Mouse (Mus musculus): Measurements from ENCODE around the gene Gatad2a. TPM values are rescaled to one million over a fixed set of nuclear protein-coding genes. Genes with fewer than 3 reads are reported as not detected.
A peak's percentile ranks its signal among the peaks of the same experiment; 100 is the strongest.

The Gatad2a gene
- polyA plus RNA-seq, 1 experiment from 2014 or later, result 78.8 TPM

GRCm38 (mm10) chr8:69933811-69934210 lies 62.4 kb downstream of the Gatad2a start:
- Histone ChIP-seq H3K27ac (replicated peaks; ENCODE audit: low read depth, low read length) (no peak overlapping the region), H3K4me1 (ENCODE audit: control insufficient read depth, insufficient read depth, low read length) (no peaks in the 10 kb centered on the region), H3K27me3 (ENCODE audit: control insufficient read depth, insufficient read depth, low read length) (no peaks in the 10 kb centered on the region), H3K9ac (replicated peaks; ENCODE audit: low read length) (no peak overlapping the region), H3K4me3 (ENCODE audit: low read depth, low read length) (no peak overlapping the region), H3K9me3 (replicated peaks; ENCODE audit: control insufficient read depth, low read length) (no peaks in the 10 kb centered on the region), H3K36me3 (replicated peaks; ENCODE audit: control insufficient read depth, insufficient read depth, low read depth, low read length) (peaks cover 3% of the 10 kb centered on the region; the same call in 1 of the 2 replicates), H3K4me2 (ENCODE audit: low read depth, low read length) (no peak overlapping the region)
- no peak for ATAC-seq (replicated peaks; ENCODE audit: insufficient number of reproducible peaks, low FRiP score, low TSS enrichment, low read depth)
- DNase-seq (ENCODE audit: low spot score), result no peak
- WGBS, result 70% methylated on average over 2 of the region's 2 CpGs

GRCm38 (mm10) chr8:69926901-69927300 lies 69.3 kb downstream of the Gatad2a start:
- Histone ChIP-seq H3K27ac (replicated peaks; ENCODE audit: low read depth, low read length) (no peak overlapping the region), H3K27me3 (ENCODE audit: control insufficient read depth, insufficient read depth, low read length) (no peaks in the 10 kb centered on the region), H3K9me3 (replicated peaks; ENCODE audit: control insufficient read depth, low read length) (no peaks in the 10 kb centered on the region), H3K4me3 (ENCODE audit: low read depth, low read length) (no peak overlapping the region), H3K36me3 (replicated peaks; ENCODE audit: control insufficient read depth, insufficient read depth, low read depth, low read length) (no peaks in the 10 kb centered on the region), H3K9ac (replicated peaks; ENCODE audit: low read length) (no peak overlapping the region), H3K4me1 (ENCODE audit: control insufficient read depth, insufficient read depth, low read length) (no peaks in the 10 kb centered on the region), H3K4me2 (ENCODE audit: low read depth, low read length) (no peak overlapping the region)
- no peak for ATAC-seq (replicated peaks; ENCODE audit: insufficient number of reproducible peaks, low FRiP score, low TSS enrichment, low read depth)
- DNase-seq (ENCODE audit: low spot score), result no peak

- ATAC-seq (replicated peaks; ENCODE audit: insufficient number of reproducible peaks, low FRiP score, low TSS enrichment, low read depth) (no peak), DNase-seq (ENCODE audit: low spot score) (no peak)
- Histone ChIP-seq H3K4me3 (ENCODE audit: low read depth, low read length) (no peak overlapping the region), H3K27ac (replicated peaks; ENCODE audit: low read depth, low read length) (no peak overlapping the region), H3K4me1 (ENCODE audit: control insufficient read depth, insufficient read depth, low read length) (peaks cover 6% of the 10 kb centered on the region; the same call in 1 of the 2 replicates), H3K9me3 (replicated peaks; ENCODE audit: control insufficient read depth, low read length) (no peaks in the 10 kb centered on the region), H3K4me2 (ENCODE audit: low read depth, low read length) (no peak overlapping the region), H3K27me3 (ENCODE audit: control insufficient read depth, insufficient read depth, low read length) (no peaks in the 10 kb centered on the region), H3K36me3 (replicated peaks; ENCODE audit: control insufficient read depth, insufficient read depth, low read depth, low read length) (no peaks in the 10 kb centered on the region), H3K9ac (replicated peaks; ENCODE audit: low read length) (no peak overlapping the region)
- 91% methylated on average over 1 of the region's 1 CpGs for WGBS
Measured at GRCm38 (mm10) chr8:69923986-69924385, 72.2 kb downstream of the Gatad2a start.

GRCm38 (mm10) chr8:69921141-69921540 lies 75.0 kb downstream of the Gatad2a start:
- no peak overlapping the region for H3K4me2 ChIP-seq (ENCODE audit: low read depth, low read length)
- no peaks in the 10 kb centered on the region for H3K9me3 ChIP-seq (replicated peaks; ENCODE audit: control insufficient read depth, low read length)
- no peak overlapping the region for H3K4me3 ChIP-seq (ENCODE audit: low read depth, low read length)
- H3K4me1 ChIP-seq (ENCODE audit: control insufficient read depth, insufficient read depth, low read length), result peaks cover 6% of the 10 kb centered on the region; the same call in 1 of the 2 replicates
- peak overlapping the region; percentile 29 for H3K27ac ChIP-seq (replicated peaks; ENCODE audit: low read depth, low read length)
- DNase-seq (ENCODE audit: low spot score), result no peak
- H3K27me3 ChIP-seq (ENCODE audit: control insufficient read depth, insufficient read depth, low read length), result no peaks in the 10 kb centered on the region
- no peak overlapping the region; the same call in 1 of the 2 replicates for H3K9ac ChIP-seq (replicated peaks; ENCODE audit: low read length)
- no peak for ATAC-seq (replicated peaks; ENCODE audit: insufficient number of reproducible peaks, low FRiP score, low TSS enrichment, low read depth)
- WGBS, result 91% methylated on average over 2 of the region's 2 CpGs
- no peaks in the 10 kb centered on the region; the same call in 1 of the 2 replicates for H3K36me3 ChIP-seq (replicated peaks; ENCODE audit: control insufficient read depth, insufficient read depth, low read depth, low read length)

GRCm38 (mm10) chr8:69919876-69920662 lies 76.1 kb downstream of the Gatad2a start:
- H3K27ac ChIP-seq (replicated peaks; ENCODE audit: low read depth, low read length), result peak overlapping the region; percentile 29

GRCm38 (mm10) chr8:69919010-69919409 lies 77.2 kb downstream of the Gatad2a start:
- H3K4me1 ChIP-seq (ENCODE audit: control insufficient read depth, insufficient read depth, low read length), result peaks cover 6% of the 10 kb centered on the region; the same call in 1 of the 2 replicates
- H3K27ac ChIP-seq (replicated peaks; ENCODE audit: low read depth, low read length), result no peak overlapping the region
- WGBS, result 75% methylated on average over 1 of the region's 1 CpGs
- DNase-seq (ENCODE audit: low spot score), result peak; percentile 90
- peaks cover 9% of the 10 kb centered on the region for H3K36me3 ChIP-seq (replicated peaks; ENCODE audit: control insufficient read depth, insufficient read depth, low read depth, low read length)
- no peak overlapping the region for H3K9ac ChIP-seq (replicated peaks; ENCODE audit: low read length)
- 0 out of 2 replicates have a peak, but pooled peaks have one; percentile 31 for ATAC-seq (replicated peaks; ENCODE audit: insufficient number of reproducible peaks, low FRiP score, low TSS enrichment, low read depth)
- no peak overlapping the region for H3K4me2 ChIP-seq (ENCODE audit: low read depth, low read length)
- no peaks in the 10 kb centered on the region for H3K9me3 ChIP-seq (replicated peaks; ENCODE audit: control insufficient read depth, low read length)
- H3K27me3 ChIP-seq (ENCODE audit: control insufficient read depth, insufficient read depth, low read length), result no peaks in the 10 kb centered on the region
- H3K4me3 ChIP-seq (ENCODE audit: low read depth, low read length), result no peak overlapping the region

More at GRCm38 (mm10) chr8:69919876-69920662, 76.1 kb downstream of the Gatad2a start:
- Histone ChIP-seq H3K4me2 (ENCODE audit: low read depth, low read length) (no peak overlapping the region), H3K4me3 (ENCODE audit: low read depth, low read length) (no peak overlapping the region), H3K27me3 (ENCODE audit: control insufficient read depth, insufficient read depth, low read length) (no peaks in the 10 kb centered on the region), H3K9me3 (replicated peaks; ENCODE audit: control insufficient read depth, low read length) (no peaks in the 10 kb centered on the region), H3K9ac (replicated peaks; ENCODE audit: low read length) (no peak overlapping the region; the same call in 1 of the 2 replicates), H3K36me3 (replicated peaks; ENCODE audit: control insufficient read depth, insufficient read depth, low read depth, low read length) (peaks cover 2% of the 10 kb centered on the region; the same call in 1 of the 2 replicates), H3K4me1 (ENCODE audit: control insufficient read depth, insufficient read depth, low read length) (peaks cover 6% of the 10 kb centered on the region; the same call in 1 of the 2 replicates)
- WGBS, result 39% methylated on average over 11 of the region's 11 CpGs
- DNase-seq (ENCODE audit: low spot score) (peak; percentile 88), ATAC-seq (replicated peaks; ENCODE audit: insufficient number of reproducible peaks, low FRiP score, low TSS enrichment, low read depth) (0 out of 2 replicates have a peak, but pooled peaks have one; percentile 54)

- Histone ChIP-seq H3K27me3 (ENCODE audit: control insufficient read depth, insufficient read depth, low read length) (no peaks in the 10 kb centered on the region), H3K9me3 (replicated peaks; ENCODE audit: control insufficient read depth, low read length) (no peaks in the 10 kb centered on the region), H3K4me2 (ENCODE audit: low read depth, low read length) (no peak overlapping the region), H3K9ac (replicated peaks; ENCODE audit: low read length) (no peak overlapping the region), H3K36me3 (replicated peaks; ENCODE audit: control insufficient read depth, insufficient read depth, low read depth, low read length) (peaks cover 9% of the 10 kb centered on the region), H3K4me3 (ENCODE audit: low read depth, low read length) (no peak overlapping the region), H3K4me1 (ENCODE audit: control insufficient read depth, insufficient read depth, low read length) (peaks cover 6% of the 10 kb centered on the region; the same call in 1 of the 2 replicates), H3K27ac (replicated peaks; ENCODE audit: low read depth, low read length) (no peak overlapping the region)
- no peak for ATAC-seq (replicated peaks; ENCODE audit: insufficient number of reproducible peaks, low FRiP score, low TSS enrichment, low read depth)
- no peak for DNase-seq (ENCODE audit: low spot score)
Measured at GRCm38 (mm10) chr8:69918506-69918905, 77.7 kb downstream of the Gatad2a start.

- H3K4me3 ChIP-seq (ENCODE audit: low read depth, low read length), result no peak overlapping the region
- no peaks in the 10 kb centered on the region for H3K27me3 ChIP-seq (ENCODE audit: control insufficient read depth, insufficient read depth, low read length)
- H3K4me1 ChIP-seq (ENCODE audit: control insufficient read depth, insufficient read depth, low read length), result peaks cover 2% of the 10 kb centered on the region; the same call in 1 of the 2 replicates
- no peak overlapping the region for H3K27ac ChIP-seq (replicated peaks; ENCODE audit: low read depth, low read length)
- 53% methylated on average over 5 of the region's 5 CpGs for WGBS
- peaks cover 19% of the 10 kb centered on the region for H3K36me3 ChIP-seq (replicated peaks; ENCODE audit: control insufficient read depth, insufficient read depth, low read depth, low read length)
- no peak overlapping the region for H3K4me2 ChIP-seq (ENCODE audit: low read depth, low read length)
- peak; percentile 38 for DNase-seq (ENCODE audit: low spot score)
- H3K9me3 ChIP-seq (replicated peaks; ENCODE audit: control insufficient read depth, low read length), result no peaks in the 10 kb centered on the region
- ATAC-seq (replicated peaks; ENCODE audit: insufficient number of reproducible peaks, low FRiP score, low TSS enrichment, low read depth), result no peak
- H3K9ac ChIP-seq (replicated peaks; ENCODE audit: low read length), result no peak overlapping the region
Measured at GRCm38 (mm10) chr8:69915748-69916147, 80.4 kb downstream of the Gatad2a start.

All from embryonic facial prominence, embryonic 11.5 days (tissue).